Mouse (Mus musculus) heart, adult 2 months (tissue): ENCODE data around the gene Yju2.

Experiments used
- CTCF ChIP-seq: fragments of 200-600 bp; IDR thresholded peaks from 2 replicates; pipeline ENCODE4 v1.8.1; 2022; ENCODE audit warnings: antibody characterized with exemption, mild to moderate bottlenecking, moderate library complexity
- EP300 ChIP-seq: fragments of 200-500 bp; IDR thresholded peaks from 2 replicates; pipeline ENCODE4 v1.6.1; 2011; ENCODE audit warnings: low read depth, low read length, control low read depth; ENCODE audit not compliant: insufficient read depth
- POLR2A ChIP-seq: fragments of 200-500 bp; IDR thresholded peaks from 2 replicates; pipeline ENCODE4 v1.6.1; 2011; ENCODE audit warnings: mild to moderate bottlenecking, low read depth, low read length, control low read depth; ENCODE audit not compliant: insufficient read depth

GRCm38 (mm10) chr17:55967186-55967585 lies 8.3 kb downstream of the Yju2 start:
- TF ChIP-seq EP300 (no peak), CTCF (no peak), POLR2A (no peak)
